Mouse (Mus musculus) kidney, adult 2 months (tissue): ENCODE measurements around the gene Dnaja1.

ENCODE experiments used
- CTCF ChIP-seq: fragments of 200-500 bp; conservative IDR thresholded peaks from 2 replicates; pipeline ENCODE4 v1.5.1; 2011; ENCODE audit warnings: low read depth, mild to moderate bottlenecking, control low read depth, low read length, moderate library complexity, mixed read lengths; ENCODE audit not compliant: insufficient read depth, insufficient read length
- POLR2A ChIP-seq: fragments of 200-500 bp; IDR thresholded peaks from one replicate; pipeline ENCODE4 v1.6.1; 2011; ENCODE audit warnings: low read depth, low read length, control low read depth

DNA sequence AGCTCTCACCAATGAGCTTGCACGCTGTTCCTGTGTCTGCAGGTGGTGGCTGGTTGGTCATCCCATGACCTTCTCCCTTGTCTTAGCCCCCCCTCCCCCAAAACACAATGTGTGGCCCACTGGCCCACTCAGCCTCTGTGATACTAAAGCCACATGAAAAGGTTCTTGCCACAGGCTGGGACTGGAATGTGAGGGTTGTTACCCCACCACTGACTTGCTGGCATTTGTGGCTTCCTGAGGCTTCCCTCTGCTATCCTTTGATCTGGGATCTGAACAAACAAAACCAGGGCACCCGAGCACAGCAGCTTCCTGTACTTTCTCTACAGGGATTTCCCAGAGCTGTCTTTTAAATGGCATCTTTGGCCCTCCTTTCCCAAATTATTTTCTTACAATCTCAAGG, 55.2 kb downstream of the Dnaja1 start:
- TF ChIP-seq POLR2A, result no peak
- no peak for TF ChIP-seq CTCF
